Mouse (Mus musculus) heart, adult 18-20 months (tissue): ENCODE data around the gene Tmem56. TPM values are rescaled to one million over a fixed set of nuclear protein-coding genes. Genes with fewer than 3 reads are reported as not detected.

Experiments
- DNase-seq, 2 experiments: peaks; one replicate each; pipeline ENCODE4 v3.0.0; 2021 to 2022; ENCODE audit warnings: mixed read lengths in 1 of 2
- long read RNA-seq, 2 experiments: library from polyadenylated mRNA; stranded (forward); transcript quantifications; one replicate each; pipeline ENCODE4 v2.0.0; 2021
- total RNA-seq, 2 experiments: library from RNA; stranded (reverse); gene quantifications; 2 replicates each; pipeline ENCODE4 v1.2.3; 2021

The Tmem56 gene
- 1 to 10 TPM; 1.3 to 1.7 TPM for total RNA-seq
- long read RNA-seq, experiment 1 = 0 reads
- long read RNA-seq, experiment 2 = 0 reads

DNA sequence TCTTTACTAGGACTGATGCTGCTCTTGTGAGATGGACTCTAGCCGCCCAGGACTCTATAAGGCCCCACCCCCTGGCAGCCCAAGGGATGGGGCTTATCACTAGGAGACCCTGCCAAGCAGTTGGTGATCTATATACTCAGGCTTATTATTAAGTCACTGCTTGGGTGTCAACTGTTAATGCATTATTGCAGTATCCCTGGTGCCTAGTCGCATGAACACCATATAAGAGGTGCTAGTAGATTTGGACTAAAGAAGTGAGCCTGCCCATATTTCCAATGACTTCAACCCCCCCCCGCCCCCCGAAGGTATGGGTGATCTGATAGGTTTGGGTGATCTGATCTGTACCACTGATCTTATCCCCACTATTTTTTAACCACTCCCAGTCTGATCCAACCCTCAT, at the start of gene Tmem56:
Gene Tmem56, minus strand, starts transcription at position 101 of the 400 bp plus-strand sequence.
- DNase-seq = no peak

DNA sequence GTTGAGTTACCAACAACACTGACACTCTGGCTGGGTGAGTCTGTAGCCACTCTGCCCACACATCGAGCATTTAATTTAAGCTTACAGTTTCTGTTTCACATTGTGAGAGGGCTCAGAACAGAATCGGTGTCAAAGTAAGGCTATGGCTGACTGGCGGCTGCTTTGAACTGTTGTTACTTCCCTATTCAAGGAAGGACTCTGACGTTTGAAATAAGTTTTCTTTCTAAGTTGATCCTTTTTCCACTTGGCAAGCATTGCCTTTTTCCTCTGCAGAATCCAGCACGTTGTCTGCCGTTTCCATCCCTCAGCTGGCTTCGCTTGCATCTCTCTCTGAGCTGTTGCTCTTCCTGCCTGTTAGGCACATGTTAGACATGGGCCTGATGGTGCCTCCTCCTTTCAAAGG, 47.3 kb upstream of the Tmem56 start:
- DNase-seq = peak; percentile 25 to 32

DNA sequence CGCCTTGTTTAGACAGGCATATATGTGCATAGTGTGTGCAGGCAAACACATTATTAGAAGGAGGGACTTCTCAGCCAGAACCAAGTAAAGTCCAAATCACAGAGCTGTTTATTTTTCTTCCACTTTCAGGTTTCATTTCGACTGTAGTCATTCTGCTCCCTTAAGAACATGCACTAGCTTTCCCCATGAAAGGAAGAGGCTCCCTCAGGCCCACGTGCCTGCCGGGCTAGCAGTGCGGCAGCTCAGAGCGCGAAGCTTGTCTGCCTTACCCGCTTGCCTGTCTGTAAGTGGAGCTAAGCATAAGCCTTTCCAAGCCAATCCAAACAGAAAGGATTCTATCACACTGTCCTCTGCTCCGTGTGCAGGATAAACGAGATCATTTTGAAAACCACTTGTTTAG, 46.7 kb upstream of the Tmem56 start:
- DNase-seq = peak in 1 of 2 experiments; percentile 37

DNA sequence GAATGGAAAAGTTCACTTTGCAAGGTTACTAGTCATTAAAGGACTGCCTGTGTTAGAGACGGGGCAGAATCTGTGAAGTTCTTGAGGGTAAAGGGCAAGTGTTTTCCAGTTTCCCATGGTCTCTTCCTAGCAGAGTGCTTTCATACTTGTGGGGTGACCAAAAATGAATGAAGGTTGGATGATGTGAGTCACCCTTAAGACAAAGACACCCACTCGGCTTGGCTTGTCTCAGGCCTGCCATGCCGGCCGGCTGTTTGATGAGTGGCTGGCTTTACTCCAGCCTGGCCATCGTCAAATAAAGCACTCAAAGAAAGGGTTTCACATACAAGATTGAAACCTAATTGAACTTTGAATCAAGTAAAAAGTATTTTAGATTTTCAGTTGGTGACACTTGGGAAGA, 44.5 kb upstream of the Tmem56 start:
- no peak for DNase-seq

DNA sequence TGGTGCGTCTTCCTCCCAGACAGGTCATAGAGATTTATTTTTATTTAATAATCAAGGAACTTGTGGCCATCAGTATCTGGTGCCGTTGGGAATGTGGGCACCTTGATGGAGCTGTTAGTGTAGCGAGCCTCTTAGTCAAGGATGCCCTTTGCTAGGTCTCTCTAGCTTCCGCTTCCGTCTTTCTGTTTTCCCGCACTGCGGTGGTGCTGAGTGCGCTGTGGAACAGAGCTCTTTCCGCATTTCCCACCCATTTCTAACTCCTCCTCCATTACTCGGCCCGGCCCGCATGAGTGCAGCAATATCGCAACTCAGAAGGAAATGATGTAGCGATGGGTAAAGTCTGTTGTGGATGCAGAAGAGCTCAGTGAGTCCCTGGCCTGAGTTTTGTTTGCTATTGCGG, 40.5 kb upstream of the Tmem56 start:
- DNase-seq = no peak

DNA sequence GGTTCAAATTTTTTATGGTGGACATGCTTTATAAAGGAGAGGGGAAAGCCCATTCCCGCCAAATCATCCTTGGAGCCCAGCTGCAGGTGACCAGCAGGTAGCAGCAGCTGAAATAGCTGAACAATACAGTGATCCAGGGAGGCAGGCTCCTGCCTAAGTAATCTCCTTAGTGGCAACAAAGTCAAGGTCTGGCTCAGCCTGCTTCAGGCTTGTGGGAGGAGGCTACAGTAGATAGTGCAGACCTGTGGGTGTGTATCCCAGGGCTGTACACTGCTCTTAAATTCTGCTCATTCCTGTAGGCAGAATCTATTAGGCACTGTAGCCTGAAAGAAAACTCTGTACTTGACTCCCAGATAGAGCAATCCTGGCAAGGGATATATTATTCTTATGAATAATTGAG, 38.0 kb upstream of the Tmem56 start:
- DNase-seq = no peak

DNA sequence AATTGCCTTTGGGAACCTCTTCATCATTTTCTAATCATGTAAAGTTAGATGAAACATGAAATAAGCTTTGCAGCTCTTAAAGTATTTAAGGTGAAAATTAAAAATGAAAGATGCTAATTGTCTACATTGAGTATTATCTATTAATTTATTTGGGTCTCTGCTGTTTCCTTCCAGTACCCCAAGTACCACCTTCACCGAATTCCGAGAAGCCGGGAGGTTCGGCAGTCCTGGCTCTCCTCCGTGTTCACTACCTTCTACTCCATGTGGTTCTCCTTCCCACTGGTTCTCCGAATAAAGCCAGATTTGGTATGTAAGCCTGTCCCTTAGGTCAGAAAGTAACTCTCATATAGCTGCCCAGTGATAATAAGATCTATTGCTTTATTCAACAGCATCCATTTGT, 37.0 kb upstream of the Tmem56 start:
- DNase-seq = no peak

DNA sequence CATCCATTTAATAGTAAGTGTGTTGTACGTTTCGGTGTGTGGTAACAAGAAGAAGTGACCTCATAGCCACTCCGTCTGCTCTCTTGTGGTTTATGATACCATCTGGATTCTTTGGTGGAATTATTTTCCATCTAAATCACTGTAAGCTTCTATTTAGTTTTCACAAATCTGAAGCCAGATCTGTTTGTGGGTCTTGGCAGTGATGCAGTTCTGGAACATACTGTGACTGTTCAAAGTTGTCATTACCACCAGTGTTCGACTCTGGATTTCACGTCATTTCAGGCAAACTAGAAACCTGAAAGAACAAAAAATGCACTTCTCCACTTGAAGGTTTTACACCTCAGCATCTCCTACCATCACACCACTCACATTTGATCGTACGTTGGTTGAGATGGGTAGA, 32.6 kb upstream of the Tmem56 start:
- no peak for DNase-seq

DNA sequence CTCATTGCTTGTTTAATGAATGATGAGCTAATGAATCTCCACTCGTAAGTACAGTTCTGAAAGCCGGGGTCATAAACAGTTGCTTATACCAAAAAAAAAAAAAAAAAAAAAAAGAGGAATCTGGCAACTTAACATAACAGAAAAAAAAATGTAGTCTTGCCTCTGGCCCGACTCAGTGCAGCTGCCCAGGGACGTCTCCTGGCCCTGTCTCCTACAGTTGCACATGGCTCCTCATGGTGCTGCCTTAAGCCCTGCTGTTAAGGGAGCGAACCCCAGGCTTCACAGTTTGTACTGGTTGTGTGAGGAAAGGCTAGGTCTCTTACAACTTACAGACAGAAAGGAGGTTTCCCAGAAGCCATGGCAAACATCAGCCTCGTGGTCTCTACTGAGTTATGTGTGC, 31.3 kb upstream of the Tmem56 start:
- no peak for DNase-seq

DNA sequence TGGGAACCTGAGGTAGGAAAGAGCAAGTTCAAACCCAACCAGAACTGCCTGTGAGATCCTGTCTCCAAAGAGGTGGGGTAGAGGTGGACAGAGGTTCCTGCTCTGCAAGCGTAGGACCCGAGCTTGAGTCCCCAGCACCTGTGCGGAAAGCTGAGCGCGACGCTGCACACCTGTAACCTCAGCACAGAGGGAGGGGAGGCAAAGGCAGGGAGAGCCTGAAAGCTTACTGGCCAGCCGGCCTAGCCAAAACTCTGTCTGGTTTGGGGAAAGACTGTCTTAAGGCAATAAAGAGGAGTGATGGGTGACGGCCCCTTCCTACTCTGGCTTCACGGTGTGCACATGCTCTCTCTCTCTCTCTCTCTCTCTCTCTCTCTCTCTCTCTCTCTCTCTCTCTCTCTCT, 30.1 kb upstream of the Tmem56 start:
- no peak for DNase-seq

DNA sequence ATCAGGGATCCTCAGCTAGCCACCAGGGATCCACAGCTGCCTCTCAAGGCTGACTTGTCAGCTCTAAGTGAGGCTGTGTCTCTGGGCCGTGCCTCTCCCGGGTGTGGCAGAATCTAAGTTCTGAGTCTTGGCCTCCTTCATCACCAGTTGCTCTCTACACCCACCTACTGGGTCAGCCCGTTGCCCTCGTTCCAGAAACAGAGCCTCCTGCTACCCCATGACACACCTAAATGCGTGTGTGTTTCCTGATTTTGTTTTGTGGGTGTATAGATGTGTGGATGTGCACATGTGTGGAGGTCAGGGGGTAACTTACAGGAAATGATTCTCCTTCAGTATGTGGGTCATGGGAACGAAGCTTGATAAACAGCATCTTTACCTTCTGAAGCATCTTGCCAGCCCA, 29.5 kb upstream of the Tmem56 start:
- no peak for DNase-seq

DNA sequence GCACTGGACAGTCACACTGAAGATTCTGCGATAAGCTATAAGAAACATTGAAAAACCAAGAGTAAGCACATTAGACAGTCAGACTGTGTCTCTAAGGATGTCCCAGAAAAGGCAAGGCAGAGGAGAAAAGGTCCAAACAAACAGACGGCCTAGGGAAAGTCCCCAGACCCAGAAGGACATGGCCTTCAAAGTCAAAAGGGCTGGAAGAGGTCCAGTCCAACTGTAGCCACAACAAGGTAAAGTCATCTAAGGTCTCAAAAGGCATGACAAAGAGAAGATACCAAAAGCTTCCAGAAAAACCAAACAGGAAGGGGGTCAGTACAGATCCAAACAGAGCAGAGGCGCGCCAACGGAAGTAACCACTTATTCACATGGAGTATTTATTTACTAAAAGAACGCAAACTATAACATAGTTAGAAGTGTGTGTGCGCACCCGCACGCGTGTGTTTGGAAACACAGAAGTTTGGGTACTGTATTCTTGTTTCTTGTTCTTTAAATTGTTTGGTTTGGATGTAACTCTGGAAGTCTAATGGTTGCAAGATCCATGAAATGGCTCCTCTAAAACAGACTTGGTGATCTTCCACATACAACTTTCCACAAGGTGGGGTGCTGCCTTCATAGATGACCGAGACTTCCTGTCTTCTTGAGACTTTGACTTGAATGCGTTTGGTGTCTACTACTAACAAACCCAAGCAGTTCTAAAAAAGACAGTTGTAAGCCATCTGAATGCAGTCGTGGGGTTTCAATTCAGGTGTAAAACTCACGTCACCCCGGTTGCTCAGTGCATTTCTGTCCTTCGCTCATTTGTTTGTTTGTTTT, 27.2 kb upstream of the Tmem56 start:
- peak in 1 of 2 experiments; percentile 15 for DNase-seq

DNA sequence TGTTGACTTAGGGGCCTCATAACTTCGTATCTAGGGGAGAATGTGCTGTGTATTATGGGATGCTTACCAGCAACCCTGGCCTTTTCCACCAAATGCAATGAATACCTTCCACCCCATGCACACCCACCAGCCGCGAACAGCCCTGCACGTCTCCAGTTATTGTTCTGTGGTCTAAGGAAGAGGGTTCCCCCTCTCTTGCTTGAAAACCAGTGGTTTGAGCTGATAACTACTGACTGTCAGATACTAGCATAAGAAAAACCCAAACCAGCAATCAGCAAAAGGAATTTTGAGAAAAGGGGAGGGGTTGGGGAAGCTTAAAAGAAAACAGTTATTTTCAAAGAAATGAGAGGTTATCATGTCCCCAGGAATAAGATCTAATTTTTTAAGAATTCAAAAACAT, 26.5 kb upstream of the Tmem56 start:
- no peak for DNase-seq

DNA sequence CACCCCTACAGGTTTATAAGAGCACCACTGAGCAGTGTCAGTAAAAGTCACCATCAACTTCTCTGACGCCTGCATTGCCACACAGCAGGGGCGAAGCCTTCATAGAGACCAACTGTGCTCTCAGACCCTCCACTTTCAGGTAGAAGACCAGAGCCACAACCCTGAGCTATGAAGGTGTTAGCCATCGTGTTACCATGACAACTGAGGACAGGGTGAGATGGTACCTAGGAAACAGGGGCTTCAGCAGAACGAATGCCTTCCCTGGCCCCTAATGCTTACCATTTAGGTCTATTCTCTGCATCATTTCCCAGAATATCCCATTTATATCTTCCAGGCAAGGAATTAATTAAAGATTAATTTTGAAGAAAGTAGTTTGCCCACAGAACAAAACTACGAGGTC, 26.0 kb upstream of the Tmem56 start:
- no peak for DNase-seq

DNA sequence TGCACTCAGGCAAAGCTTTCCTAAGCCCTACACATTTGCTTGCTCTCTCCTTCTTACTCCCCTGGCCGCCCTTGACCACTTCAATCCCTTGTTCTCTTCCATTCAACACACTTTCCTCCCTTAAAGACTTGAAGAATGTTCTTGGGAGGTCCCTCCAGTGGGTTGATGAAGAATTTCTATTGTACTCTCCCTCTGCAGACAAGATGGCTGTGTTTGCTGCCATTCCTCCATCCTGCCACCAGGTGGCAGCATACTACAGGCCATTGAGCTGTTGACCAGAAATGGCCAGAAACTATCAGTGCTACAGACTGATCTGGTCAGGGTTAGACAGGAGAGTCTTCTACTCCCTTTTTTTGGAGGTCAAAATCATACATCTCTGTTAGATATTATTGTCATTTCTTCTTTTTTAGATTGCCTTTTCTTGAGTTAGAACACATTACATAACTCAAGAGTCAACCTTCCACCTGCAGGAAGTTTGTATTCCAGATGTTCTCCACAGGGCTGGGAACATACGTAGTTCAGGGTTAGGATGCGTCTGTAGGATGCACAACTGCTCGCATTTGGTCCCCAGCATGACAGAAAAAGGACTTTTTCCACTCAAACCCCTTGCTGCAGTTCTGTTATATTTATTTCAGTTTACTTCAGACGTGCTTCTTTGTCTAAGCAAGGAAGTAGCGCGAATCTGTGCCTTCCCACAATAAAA, 24.8 kb upstream of the Tmem56 start:
- peak; percentile 70 to 86 for DNase-seq

DNA sequence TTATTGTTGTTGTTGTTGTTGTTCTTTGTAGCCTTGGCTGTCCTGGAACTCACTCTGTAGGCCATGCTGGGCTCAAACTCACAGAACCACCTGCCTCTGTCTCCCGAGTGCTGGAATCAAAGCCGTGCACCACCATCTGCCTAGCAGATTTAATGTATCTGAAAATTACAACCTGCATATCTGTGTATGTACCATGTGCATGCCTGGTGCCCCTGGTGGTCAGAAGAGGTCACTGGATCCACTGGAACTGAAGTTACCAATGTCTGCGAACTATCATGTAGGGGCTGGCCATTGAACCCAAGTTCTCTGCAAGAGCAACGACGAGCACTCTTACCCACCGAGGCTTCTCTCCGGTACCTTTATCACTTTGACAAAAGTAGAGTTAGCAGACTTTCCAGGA, 23.7 kb upstream of the Tmem56 start:
- DNase-seq = no peak

DNA sequence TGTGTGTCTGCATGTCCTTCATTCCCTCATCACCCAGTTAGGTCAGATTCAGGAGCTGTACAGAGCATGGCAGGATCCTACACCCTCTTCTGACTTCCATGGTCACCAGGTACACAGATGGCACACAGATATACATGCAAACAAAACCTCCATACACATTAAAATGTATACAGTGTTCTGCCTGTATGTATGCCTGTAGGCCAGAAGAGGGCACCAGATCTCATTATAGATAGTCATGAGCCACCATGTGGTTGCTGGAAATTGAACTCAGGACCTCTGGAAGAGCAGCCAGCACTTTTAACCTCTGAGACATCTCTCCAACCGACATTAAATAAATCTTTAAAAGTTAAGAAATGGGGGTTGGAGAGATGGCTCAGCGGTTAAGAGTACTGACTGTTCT, 11.3 kb upstream of the Tmem56 start:
- DNase-seq = no peak

DNA sequence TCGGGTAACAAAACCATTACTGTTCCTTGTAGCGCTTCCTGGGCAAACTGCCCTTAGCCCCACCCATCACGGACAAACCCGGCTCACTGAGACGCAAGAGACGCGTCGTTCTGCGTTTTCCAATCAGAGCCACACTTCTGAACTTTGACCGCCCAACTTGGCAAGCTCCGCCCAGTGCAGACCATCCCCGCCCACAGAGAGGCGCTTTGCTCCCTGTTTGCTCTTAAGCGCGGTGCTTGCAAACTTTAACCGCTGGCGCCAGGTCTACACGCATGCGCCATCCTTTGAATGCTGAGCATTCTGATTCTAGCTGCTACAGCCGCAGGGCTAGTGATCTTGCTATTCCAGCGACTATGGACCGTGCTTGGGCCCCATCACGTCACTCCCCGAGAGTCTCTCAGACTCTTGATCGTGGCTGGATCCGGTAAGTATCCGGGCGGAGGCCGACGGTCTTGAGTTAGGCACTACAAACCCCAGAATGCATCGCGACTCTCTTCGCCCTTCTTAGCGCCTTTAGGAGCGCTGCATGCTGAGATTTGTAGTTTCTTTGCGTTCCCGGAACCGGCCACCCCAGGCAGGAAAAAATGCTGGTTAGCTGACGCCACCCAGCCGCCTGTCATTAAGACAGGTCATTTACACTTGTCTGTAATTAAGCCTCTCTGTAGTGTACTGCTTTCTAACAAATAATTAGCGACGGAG, 8.8 kb upstream of the Tmem56 start, which contains the start of gene Alg14:
Gene Alg14, plus strand, starts transcription at position 214 of the 699 bp plus-strand sequence.
- peak; percentile 98 to 99 for DNase-seq

DNA sequence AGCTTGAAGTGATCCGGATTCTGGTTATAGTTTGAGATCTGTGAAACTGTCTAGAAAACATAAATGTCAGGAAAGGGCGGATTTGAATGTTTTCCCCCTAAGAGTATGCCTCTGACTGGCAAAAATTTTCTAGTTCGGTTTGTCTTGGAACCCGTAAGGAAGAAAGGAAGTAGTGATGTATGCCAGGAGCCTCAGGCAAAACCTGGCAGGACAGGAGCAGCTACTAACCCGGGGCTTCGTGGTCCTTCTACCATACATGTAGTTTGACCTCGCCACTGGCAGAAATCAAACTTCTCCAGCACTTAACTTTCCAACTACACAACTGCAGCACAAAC, 8.3 kb upstream of the Tmem56 start:
- DNase-seq = no peak

DNA sequence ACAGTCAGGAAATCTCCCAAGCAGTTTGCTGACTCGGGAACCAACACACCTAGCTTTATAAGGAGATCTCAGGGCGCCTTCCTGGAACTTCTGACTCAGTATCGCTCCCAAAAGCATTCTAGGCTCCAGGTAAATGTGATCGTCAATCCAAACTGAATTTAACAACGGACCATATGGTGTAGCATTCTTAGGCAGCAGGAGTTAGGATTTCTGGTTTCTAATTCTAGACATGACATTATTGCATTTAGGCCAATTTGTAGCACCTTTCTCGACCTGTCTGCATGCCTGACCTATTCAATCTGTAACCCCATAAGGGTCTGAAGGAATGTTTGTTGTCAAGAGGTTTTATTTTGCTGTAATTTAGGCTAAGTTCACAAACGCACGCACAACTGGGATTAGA, 7.8 kb upstream of the Tmem56 start:
- DNase-seq = no peak

DNA sequence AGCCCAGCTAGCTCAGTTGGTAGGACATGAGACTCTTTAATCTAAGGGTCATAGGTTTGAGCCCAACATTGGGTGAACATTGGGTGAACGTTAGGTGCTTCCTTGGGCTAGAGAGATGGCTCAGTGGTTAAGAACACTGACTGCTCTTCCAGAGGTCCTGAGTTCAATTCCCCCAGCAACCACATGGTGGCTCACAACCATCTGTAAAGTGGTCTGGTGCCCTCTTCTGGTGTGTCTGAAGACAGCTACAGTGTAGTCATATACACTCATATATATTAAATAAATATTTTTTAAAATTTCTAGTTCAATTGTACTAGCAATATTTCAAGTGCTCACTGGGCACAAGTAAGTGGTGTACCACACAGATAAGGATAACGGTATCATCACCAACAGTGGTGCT, 4.3 kb upstream of the Tmem56 start:
- no peak for DNase-seq

DNA sequence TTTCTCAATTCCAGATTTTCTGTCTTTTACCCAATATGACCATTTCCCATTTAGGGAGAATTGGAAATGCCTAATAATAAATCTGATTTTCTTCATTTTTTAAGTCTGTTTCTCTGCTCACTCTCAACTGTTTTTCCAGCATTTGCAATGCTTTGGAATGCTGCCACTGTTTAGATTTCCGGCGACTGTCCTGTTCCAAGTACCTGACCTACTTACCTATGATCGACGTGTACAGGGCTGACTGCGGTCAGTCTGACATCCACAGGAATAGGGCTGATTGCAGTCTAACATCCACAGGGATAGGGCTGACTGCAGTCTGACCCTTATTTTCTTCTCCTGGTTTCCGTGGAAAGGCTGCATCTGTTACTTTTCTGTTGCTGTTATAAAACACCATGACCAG, 2.3 kb upstream of the Tmem56 start:
- no peak for DNase-seq

DNA sequence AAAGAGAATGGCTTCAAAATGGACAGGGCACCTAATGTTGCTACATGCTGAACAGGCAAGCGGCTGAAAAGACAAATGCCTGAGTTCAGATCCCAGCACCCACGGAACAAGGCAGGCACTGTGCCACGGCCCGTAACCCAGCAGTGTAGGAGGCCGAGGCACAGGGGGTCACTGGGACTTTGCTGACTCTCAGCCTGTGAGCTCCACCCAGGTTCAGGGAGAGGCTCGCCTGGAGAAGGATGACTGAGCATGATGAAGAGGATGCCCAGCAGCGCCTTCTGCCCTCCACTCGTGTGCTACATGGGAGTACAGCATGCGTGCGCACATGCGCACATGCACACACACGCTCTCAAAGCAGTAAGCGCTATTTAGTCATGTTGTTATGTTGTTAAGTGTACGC, 3.2 kb downstream of the Tmem56 start:
- no peak for DNase-seq
